Mouse (Mus musculus) CH12.LX (cell line): ENCODE results near the gene Casp7. TPM values are rescaled to one million over a fixed set of nuclear protein-coding genes. Genes with fewer than 3 reads are reported as not detected.

Experiments used
- DNase-seq: peaks from one replicate; pipeline ENCODE4 v3.0.0-alpha.2; 2013; ENCODE audit errors: extremely low read depth
- H3K27ac ChIP-seq: 2 replicates; pipeline ENCODE4 v1.5.1; 2012; ENCODE audit warnings: low read depth, mild to moderate bottlenecking, control low read depth, moderate library complexity; ENCODE audit not compliant: insufficient read depth
- H3K27me3 ChIP-seq: replicated peaks from 2 replicates; pipeline ENCODE3; 2012; ENCODE audit warnings: inconsistent platforms
- H3K36me3 ChIP-seq, 2 experiments: replicated peaks in 1 of 2; 2 replicates each; pipeline versions ENCODE3 to v1.6.1; 2012; ENCODE audit warnings: inconsistent platforms in 1 of 2, low read length in 1 of 2, mild to moderate bottlenecking in 1 of 2, mixed read lengths in 1 of 2, moderate library complexity in 1 of 2; ENCODE audit not compliant: control insufficient read depth in 1 of 2, insufficient read depth in 1 of 2
- H3K4me1 ChIP-seq, 2 experiments: 2 replicates each; pipeline ENCODE4 v1.6.1; 2012; ENCODE audit warnings: inconsistent platforms in 1 of 2, moderate library complexity in 1 of 2; ENCODE audit not compliant: insufficient read depth in 2 of 2, control insufficient read depth in 1 of 2
- H3K4me2 ChIP-seq: 2 replicates; pipeline ENCODE4 v1.6.1; 2012; ENCODE audit warnings: low read depth, mild to moderate bottlenecking, control low read depth; ENCODE audit not compliant: poor library complexity, insufficient read depth, severe bottlenecking
- H3K4me3 ChIP-seq, 3 experiments: fragments of 150-350 bp in 1 of 3; sonication (generic) in 1 of 3; replicated peaks in 1 of 3; 2 replicates each; pipeline versions ENCODE3 to v1.5.1; 2011 to 2012; ENCODE audit warnings: low read depth in 2 of 3, low read length in 2 of 3, mild to moderate bottlenecking in 2 of 3, moderate library complexity in 2 of 3, control low read depth in 1 of 3, improper control_type of control experiment in 1 of 3, inconsistent platforms in 1 of 3, mixed read lengths in 1 of 3; ENCODE audit not compliant: poor library complexity in 1 of 3
- H3K79me2 ChIP-seq: replicated peaks from 2 replicates; pipeline ENCODE4 v1.6.1; 2012; ENCODE audit warnings: mild to moderate bottlenecking, moderate library complexity; ENCODE audit not compliant: control insufficient read depth, poor library complexity, insufficient read depth, severe bottlenecking; ENCODE audit errors: extremely low read depth
- H3K9ac ChIP-seq: 2 replicates; pipeline ENCODE4 v1.6.1; 2012; ENCODE audit warnings: low read depth, mild to moderate bottlenecking, control low read depth, moderate library complexity; ENCODE audit not compliant: insufficient read depth
- H3K9me3 ChIP-seq: replicated peaks from 2 replicates; pipeline ENCODE3; 2012; ENCODE audit warnings: low read length, inconsistent platforms, mixed read lengths
- CTCF ChIP-seq, 2 experiments: IDR thresholded peaks in 1 of 2; conservative IDR thresholded peaks in 1 of 2; 2 replicates each; pipeline ENCODE4 v1.5.1; 2011 to 2012; ENCODE audit warnings: low read depth in 2 of 2, low read length in 2 of 2, improper control_type of control experiment in 1 of 2, inconsistent platforms in 1 of 2, mild to moderate bottlenecking in 1 of 2, moderate library complexity in 1 of 2
- ETS1 ChIP-seq: conservative IDR thresholded peaks from 2 replicates; pipeline ENCODE4 v1.6.1; 2012; ENCODE audit warnings: low read depth, mild to moderate bottlenecking, inconsistent platforms, low read length, improper control_type of control experiment, moderate library complexity
- JUND ChIP-seq: conservative IDR thresholded peaks from 2 replicates; pipeline ENCODE4 v1.6.1; 2011; ENCODE audit warnings: low read depth, low read length, improper control_type of control experiment
- MAFK ChIP-seq: IDR thresholded peaks from 2 replicates; pipeline ENCODE4 v1.6.1; 2011; ENCODE audit warnings: low read length, improper control_type of control experiment; ENCODE audit not compliant: insufficient replicate concordance
- MAX ChIP-seq: IDR thresholded peaks from 2 replicates; pipeline ENCODE4 v1.6.1; 2011; ENCODE audit warnings: low read length, improper control_type of control experiment
- MYC ChIP-seq: IDR thresholded peaks from 2 replicates; pipeline ENCODE4 v1.6.1; 2011; ENCODE audit warnings: low read depth, mild to moderate bottlenecking, improper control_type of control experiment, low read length
- RAD21 ChIP-seq: IDR thresholded peaks from 2 replicates; pipeline ENCODE4 v1.6.1; 2011; ENCODE audit warnings: low read depth, mild to moderate bottlenecking, low read length, improper control_type of control experiment, moderate library complexity
- RCOR1 ChIP-seq: conservative IDR thresholded peaks from 2 replicates; pipeline ENCODE4 v1.6.1; 2012; ENCODE audit warnings: low read depth, mild to moderate bottlenecking, inconsistent platforms, low read length, improper control_type of control experiment
- TCF12 ChIP-seq: IDR thresholded peaks from 2 replicates; pipeline ENCODE4 v1.6.1; 2014; ENCODE audit warnings: low read depth, mild to moderate bottlenecking, inconsistent platforms, low read length, improper control_type of control experiment
- USF1 ChIP-seq: IDR thresholded peaks from 2 replicates; pipeline ENCODE4 v1.6.1; 2014; ENCODE audit warnings: low read depth, mild to moderate bottlenecking, inconsistent platforms, low read length, improper control_type of control experiment
- ZMIZ1 ChIP-seq: IDR thresholded peaks from 2 replicates; pipeline ENCODE4 v1.6.1; 2012; ENCODE audit warnings: low read depth, mild to moderate bottlenecking, inconsistent platforms, low read length, improper control_type of control experiment
- dilution Hi-C: fragments of 300-500 bp; cut with MboI; formaldehyde crosslinking; loops from 2 replicates; pipeline ENCODE4 v1.14.3; 2020; ENCODE audit warnings: low sequenced_read_pairs; ENCODE audit not compliant: extremely low pct_unique_long_range_greater_than_20kb, extremely low pct_ligation_motif_present
- in situ Hi-C: fragments of 300-500 bp; cut with MboI; formaldehyde crosslinking; loops from 3 replicates; pipeline ENCODE4 v1.14.3; 2019; ENCODE audit warnings: low sequenced_read_pairs, low pct_ligation_motif_present, low pct_unique_long_range_greater_than_20kb, mixed read lengths
- polyA plus RNA-seq: library from polyadenylated mRNA; unstranded; fragments of >175 nt; gene quantifications from 2 replicates; pipeline ENCODE4 v1.2.1, GENCODE M21; 2012; ENCODE audit warnings: low read depth; ENCODE audit not compliant: insufficient read length
- total RNA-seq, 2 experiments: library from RNA; depleted of rRNA; stranded (reverse); fragments of 300-350 nt in 1 of 2; fragments of >200 nt in 1 of 2; gene quantifications; 2 replicates each; pipeline ENCODE4 v1.2.3; 2012 to 2014

The Casp7 gene
- total and polyA plus RNA-seq, 3 experiments = 6.3 to 11.8 (median 6.8) TPM

DNA sequence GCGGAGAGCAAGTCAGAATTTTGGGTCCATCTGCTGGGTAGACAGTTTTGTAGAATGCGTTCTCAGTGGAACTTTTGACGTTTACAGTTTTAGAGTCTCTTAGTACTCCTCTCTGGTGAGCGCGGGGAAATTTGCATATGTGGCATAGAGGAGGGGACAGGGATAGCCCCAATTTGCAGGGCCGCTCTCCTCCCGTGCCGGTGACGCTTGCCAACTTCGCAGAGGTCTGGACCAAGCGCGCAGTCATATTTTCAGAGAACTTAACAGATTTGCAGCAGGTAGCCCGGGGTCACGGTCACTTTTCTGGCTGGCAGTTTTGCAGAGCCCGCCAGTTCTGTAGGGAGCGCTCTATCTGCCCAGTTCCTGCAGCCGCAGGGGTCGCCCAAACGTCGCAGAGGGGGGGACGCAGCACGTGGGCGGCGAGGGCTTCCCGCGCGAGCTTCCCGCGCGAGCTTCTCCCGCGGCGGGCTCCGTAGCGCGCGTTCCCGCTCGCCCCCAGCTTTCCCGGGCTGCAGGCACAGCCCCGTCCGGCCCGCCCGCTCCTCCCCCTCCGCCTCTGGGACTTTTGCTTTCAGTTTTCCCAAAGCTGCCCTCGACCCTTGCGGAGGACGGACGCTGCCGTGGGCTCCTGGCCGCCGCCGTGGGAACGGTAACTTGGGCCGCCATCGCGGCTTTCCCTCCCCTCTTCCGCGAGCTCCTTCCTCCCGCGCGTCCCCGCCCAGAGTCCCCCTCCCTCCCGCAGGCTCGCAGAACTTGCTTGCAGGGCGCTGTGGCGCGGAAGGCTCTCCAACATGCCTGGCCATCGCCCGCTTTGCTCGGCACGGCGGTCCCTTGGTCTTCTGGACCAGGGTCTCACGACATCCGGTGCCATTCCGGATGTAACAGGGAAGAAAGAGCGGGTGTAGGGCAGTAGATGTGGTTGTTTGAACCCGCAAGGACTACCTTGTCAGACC, at the start of gene Casp7 (continued):
- TF ChIP-seq RCOR1 = 0 out of 2 replicates have a peak, but pooled peaks have one; percentile 44
- TF ChIP-seq CTCF (conservative IDR thresholded peaks at IDR 0.05 in 1 of 2, IDR thresholded peaks at IDR 0.05 in 1 of 2; ENCODE audit: low read depth in 2 of 2, low read length in 2 of 2) = peak in 1 of 2 experiments; percentile 1; a peak in 1 of 4 replicates

DNA sequence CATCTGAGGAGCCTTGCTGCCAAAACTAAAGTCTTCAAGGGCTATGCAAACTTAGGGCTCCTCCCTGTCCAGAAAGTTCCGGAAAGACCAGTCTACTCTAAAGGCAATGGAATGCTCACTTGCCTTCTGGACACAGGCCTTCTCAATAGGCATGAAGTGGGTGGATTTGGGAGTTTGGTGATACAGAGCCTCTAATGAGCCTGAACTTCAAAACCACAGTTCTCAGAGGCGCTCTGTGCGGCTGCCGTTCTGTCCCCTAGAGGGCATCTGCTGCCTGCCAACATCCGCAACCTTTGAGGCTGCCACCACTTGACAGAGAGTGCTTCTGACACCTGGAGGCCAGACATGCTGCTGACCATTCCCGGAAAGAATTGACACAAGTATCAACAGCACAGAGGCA, 47.6 kb upstream of the Casp7 start:
- peak; percentile 31 for TF ChIP-seq RAD21
- no peak for TF ChIP-seq USF1
- TF ChIP-seq CTCF (conservative IDR thresholded peaks at IDR 0.05 in 1 of 2, IDR thresholded peaks at IDR 0.05 in 1 of 2; ENCODE audit: low read depth in 2 of 2, low read length in 2 of 2) = peak in 1 of 2 experiments; percentile 71; a peak in 2 of 4 replicates
- no peak for TF ChIP-seq MAX
- no peak for TF ChIP-seq ETS1
- no peak for TF ChIP-seq JUND
- in situ Hi-C loops = no loop called here

DNA sequence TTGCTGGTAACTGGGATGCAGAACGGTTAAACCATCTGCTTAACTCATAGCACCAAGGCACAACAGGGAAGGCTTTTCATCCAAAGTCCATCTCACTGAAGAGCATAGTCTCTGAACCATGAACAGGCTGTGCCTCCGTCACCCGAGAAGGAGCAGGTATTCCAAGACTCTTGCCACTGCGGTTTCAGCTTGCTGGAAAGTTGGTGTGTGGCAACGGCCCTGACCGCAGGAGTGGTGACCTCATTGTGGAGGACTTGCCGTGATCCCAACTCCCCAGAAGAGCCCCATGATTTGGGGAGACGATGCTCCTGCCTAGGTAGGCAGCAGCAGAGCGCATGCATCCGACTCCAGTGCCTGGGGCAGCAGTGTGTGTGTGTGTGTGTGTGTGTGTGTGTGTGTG, 43.2 kb upstream of the Casp7 start:
- Histone ChIP-seq H3K27ac (no peak overlapping the region), H3K9me3 (peaks cover 9% of the 10 kb centered on the region), H3K79me2 (no peaks in the 10 kb centered on the region), H3K4me1 (peaks cover 0 to 2% of the 10 kb centered on the region in 2 experiments; a peak in 2 of 4 replicates), H3K36me3 (no peaks in the 10 kb centered on the region), H3K4me2 (no peak overlapping the region), H3K27me3 (peaks cover 9% of the 10 kb centered on the region), H3K4me3 (no peak overlapping the region), H3K9ac (no peak overlapping the region)
- no peak for DNase-seq
- in situ Hi-C loops = no loop called here
- dilution Hi-C loops = no loop called here
- no peak for TF ChIP-seq MAX
- TF ChIP-seq MYC = no peak
- no peak for TF ChIP-seq ETS1
- TF ChIP-seq MAFK = no peak
- no peak for TF ChIP-seq TCF12
- no peak for TF ChIP-seq RAD21
- no peak for TF ChIP-seq ZMIZ1

More for the DNA sequence above, 47.6 kb upstream of the Casp7 start:
- no peak overlapping the region for H3K9ac ChIP-seq
- dilution Hi-C loops = no loop called here
- no peaks in the 10 kb centered on the region; a peak in 1 of 4 replicates for H3K4me1 ChIP-seq
- H3K9me3 ChIP-seq = peaks cover 9% of the 10 kb centered on the region
- H3K36me3 ChIP-seq = no peaks in the 10 kb centered on the region
- DNase-seq = peak; percentile 30
- H3K4me3 ChIP-seq = no peak overlapping the region
- no peaks in the 10 kb centered on the region for H3K79me2 ChIP-seq
- no peak overlapping the region for H3K4me2 ChIP-seq
- H3K27me3 ChIP-seq = peaks cover 35% of the 10 kb centered on the region
- no peak overlapping the region for H3K27ac ChIP-seq
